Mouse (Mus musculus) liver, postnatal 0 days (tissue): ENCODE measurements around the gene Akr1b3. TPM values are rescaled to one million over a fixed set of nuclear protein-coding genes. Genes with fewer than 3 reads are reported as not detected.
"Not testable (repeated sequence)": the region's sequence is repeated elsewhere in the genome, so short reads cannot be mapped to it uniquely, and the experiment has no call there.

Experiments used
- ATAC-seq: fragments of 200-750 bp; cut with Nextera tagmentation; 2 replicates; pipeline ENCODE4 v1.8.0; 2017; ENCODE audit warnings: mild to moderate bottlenecking, moderate library complexity
- DNase-seq: peaks from one replicate; pipeline ENCODE4 v3.0.0-alpha.2; 2016
- H3K27ac ChIP-seq: fragments of 300-500 bp; sonication (generic); 2 replicates; pipeline ENCODE4 v1.5.1; 2014; ENCODE audit warnings: antibody characterized with exemption, moderate library complexity, mild to moderate bottlenecking, low read depth
- H3K27me3 ChIP-seq: fragments of 300-500 bp; sonication (generic); 2 replicates; pipeline ENCODE4 v1.6.1; 2014; ENCODE audit warnings: low read length, control low read depth, mixed read lengths; ENCODE audit not compliant: insufficient read depth
- H3K36me3 ChIP-seq: fragments of 300-500 bp; sonication (generic); replicated peaks from 2 replicates; pipeline ENCODE4 v1.6.1; 2014; ENCODE audit warnings: mild to moderate bottlenecking, control low read depth, low read length, moderate library complexity, mixed read lengths; ENCODE audit not compliant: insufficient read depth
- H3K4me1 ChIP-seq: fragments of 300-500 bp; sonication (generic); 2 replicates; pipeline ENCODE4 v1.6.1; 2014; ENCODE audit warnings: antibody characterized with exemption, mild to moderate bottlenecking, control low read depth; ENCODE audit not compliant: insufficient read depth
- H3K4me2 ChIP-seq: fragments of 300-500 bp; sonication (generic); 2 replicates; pipeline ENCODE4 v1.6.1; 2014; ENCODE audit warnings: low read depth, mild to moderate bottlenecking, low read length, moderate library complexity, mixed read lengths
- H3K4me3 ChIP-seq: fragments of 300-500 bp; sonication (generic); 2 replicates; pipeline ENCODE4 v1.5.1; 2014; ENCODE audit warnings: low read depth, low read length
- H3K9ac ChIP-seq: fragments of 300-500 bp; sonication (generic); replicated peaks from 2 replicates; pipeline ENCODE4 v1.6.1; 2014; ENCODE audit warnings: mild to moderate bottlenecking, moderate library complexity
- H3K9me3 ChIP-seq: fragments of 300-500 bp; sonication (generic); 2 replicates; pipeline ENCODE4 v1.6.1; 2016; ENCODE audit warnings: mild to moderate bottlenecking, control low read depth, low read length, mixed read lengths
- CTCF ChIP-seq: sonication (generic); IDR thresholded peaks from 2 replicates; pipeline ENCODE4 v1.5.1; 2016; ENCODE audit warnings: antibody characterized with exemption, low read depth
- EP300 ChIP-seq: IDR thresholded peaks from 2 replicates; pipeline ENCODE4 v1.6.1; 2016; ENCODE audit warnings: antibody characterized with exemption, low read depth, mild to moderate bottlenecking
- WGBS: fragments of 180-500 bp; shearing (Covaris S2); extraction: QIAGEN DNeasy Blood & Tissue Kit; methylation state at CpG from one replicate; pipeline ENCODE4 v1.1.7; 2014; ENCODE audit not compliant: insufficient replicate concordance; 5-methylcytosine and 5-hydroxymethylcytosine counted together
- polyA plus RNA-seq: library from polyadenylated mRNA; unstranded; fragments of >200 nt; fragmentation: Nextera tagmentation; extraction: Ambion mirVana; gene quantifications from 2 replicates; pipeline ENCODE4 v1.2.1, GENCODE M21; 2015

Gene Akr1b3
- polyA plus RNA-seq, 1 experiment from 2014 or later: 31.6 TPM

DNA sequence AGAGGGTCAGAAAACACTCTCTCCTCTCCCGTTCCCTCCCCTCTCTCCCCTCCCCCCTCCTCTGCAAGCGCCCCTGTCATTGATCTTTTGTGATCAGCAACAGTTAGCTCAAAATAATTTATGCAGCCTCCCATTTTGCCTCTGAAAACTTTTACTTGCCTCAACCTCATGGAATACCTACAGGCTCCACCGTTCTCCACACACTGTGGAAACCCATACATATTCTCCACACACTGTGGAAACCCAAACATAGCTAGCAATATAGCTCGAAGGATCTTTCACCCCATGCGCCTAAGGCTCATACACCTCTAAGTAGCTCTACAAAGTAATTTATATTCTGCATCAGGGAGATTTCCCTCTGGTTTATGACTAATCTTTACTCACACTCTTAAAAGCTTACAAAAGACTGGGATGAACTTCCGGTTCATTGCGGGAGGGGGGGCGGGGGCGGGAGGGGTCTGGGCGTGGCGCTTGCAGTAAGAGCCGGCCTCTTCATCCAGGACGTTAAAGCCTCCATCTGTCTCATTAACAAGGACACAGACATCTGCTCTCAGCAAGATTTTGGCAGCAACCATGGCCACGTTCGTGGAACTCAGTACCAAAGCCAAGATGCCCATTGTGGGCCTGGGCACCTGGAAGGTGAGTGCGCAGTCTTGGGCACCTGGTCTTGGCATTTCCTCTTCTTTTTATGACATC, 36.5 kb upstream of the Akr1b3 start, which contains the start of gene Akr1b8:
Akr1b8 (plus strand) TSS at position 462 of the 696 bp plus-strand sequence.
- H3K4me3 ChIP-seq: no peak within 1 kb of the TSS
- no peaks in the 10 kb centered on the region for H3K4me1 ChIP-seq
- TF ChIP-seq EP300 (no peak), CTCF (no peak)
- 0 out of 2 replicates have a peak, but pooled peaks have one; percentile 36 for ATAC-seq
- 22% methylated on average over 16 of the region's 16 CpGs for WGBS
- H3K9ac ChIP-seq: no peak within 1 kb of the TSS
- peak; percentile 37 for DNase-seq
- H3K27me3 ChIP-seq: no peaks in the 10 kb centered on the region
- no peaks in the 10 kb centered on the region for H3K36me3 ChIP-seq
- H3K9me3 ChIP-seq: no peaks in the 10 kb centered on the region
- H3K27ac ChIP-seq: peak within 1 kb of the TSS; percentile 31; the same call in 1 of the 2 replicates
- H3K4me2 ChIP-seq: peak within 1 kb of the TSS; percentile 61

DNA sequence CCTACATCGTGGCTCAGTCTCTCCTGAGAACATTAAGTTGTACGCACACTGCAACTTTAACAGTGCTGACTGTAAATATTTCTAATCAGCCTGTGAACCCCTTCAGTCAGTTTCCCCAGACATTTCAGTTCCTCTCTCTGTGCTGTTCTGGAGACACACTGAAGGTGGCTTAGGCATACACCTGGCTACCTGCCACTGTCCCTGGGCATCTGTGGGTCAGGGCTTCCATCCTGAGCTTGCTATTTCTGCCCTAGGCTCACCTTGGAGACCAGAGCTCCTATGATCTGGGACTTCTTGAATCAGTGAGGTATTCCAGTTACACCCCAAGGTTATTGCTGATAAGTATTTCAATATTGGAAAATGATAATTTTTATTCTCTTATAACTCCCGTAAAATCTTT, 35.1 kb upstream of the Akr1b3 start:
- DNase-seq (no peak), ATAC-seq (no peak)
- no peak overlapping the region for H3K4me2 ChIP-seq
- H3K4me3 ChIP-seq: no peak overlapping the region
- H3K4me1 ChIP-seq: no peaks in the 10 kb centered on the region
- no peak overlapping the region for H3K27ac ChIP-seq
- H3K36me3 ChIP-seq: no peaks in the 10 kb centered on the region
- TF ChIP-seq CTCF (no peak), EP300 (no peak)
- no peaks in the 10 kb centered on the region for H3K9me3 ChIP-seq
- H3K27me3 ChIP-seq: no peaks in the 10 kb centered on the region
- no peak overlapping the region for H3K9ac ChIP-seq
- 77% methylated on average over 3 of the region's 3 CpGs for WGBS

DNA sequence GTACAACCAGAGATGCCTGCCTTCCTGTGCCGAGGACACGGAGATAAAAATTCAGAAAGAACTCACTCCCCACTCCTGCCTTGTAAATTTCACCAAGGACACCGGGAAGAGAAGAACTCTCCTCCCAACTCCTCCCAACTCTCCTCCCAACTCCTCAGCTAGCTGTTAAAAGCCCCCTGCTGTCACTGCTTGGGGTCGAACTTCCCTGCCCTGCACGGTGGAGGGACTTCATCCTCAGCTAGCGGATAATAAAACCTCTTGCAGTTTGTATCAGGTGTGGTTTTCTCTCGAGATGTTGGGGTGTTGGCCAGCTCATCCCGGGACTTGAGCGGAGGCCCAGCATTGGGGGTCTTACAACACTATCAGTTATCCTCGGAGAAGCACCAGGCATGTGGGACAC, 34.2 kb upstream of the Akr1b3 start:
- not testable (repeated sequence) for H3K4me2 ChIP-seq, H3K4me3 ChIP-seq, H3K27ac ChIP-seq, H3K9me3 ChIP-seq, H3K9ac ChIP-seq, H3K27me3 ChIP-seq, H3K36me3 ChIP-seq, DNase-seq, H3K4me1 ChIP-seq, ATAC-seq
- 38% methylated on average over 10 of the region's 10 CpGs for WGBS

DNA sequence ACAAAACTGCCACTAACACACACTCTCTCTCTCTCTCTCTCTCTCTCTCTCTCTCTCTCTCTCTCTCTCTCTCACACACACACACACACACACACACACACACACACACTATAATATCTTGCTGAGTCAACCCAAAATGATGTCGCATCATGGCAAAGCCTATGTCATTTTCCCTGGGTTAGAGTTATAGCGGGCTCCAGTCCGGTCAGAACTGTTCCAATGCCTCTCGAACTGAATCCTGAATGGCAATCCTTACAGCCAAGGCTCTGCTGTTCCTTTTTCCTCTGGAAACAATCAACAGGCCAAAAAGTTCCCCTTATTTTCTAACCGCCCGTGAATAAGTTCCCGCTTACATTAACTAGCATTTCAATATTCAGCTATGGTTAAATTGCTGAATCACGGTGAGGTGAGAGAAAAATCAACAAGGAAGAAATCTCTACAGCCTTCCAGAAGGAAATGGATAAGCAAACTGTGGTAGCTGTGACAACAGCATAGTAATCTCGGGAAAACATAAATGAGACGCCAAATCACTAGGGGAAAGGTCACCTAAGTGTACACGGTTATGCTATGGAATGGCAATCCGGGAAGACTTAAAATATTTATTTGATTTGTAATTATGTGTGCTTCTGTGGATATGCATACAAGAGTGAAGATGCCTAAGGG, 32.9 kb upstream of the Akr1b3 start:
- no peak for DNase-seq
- H3K4me3 ChIP-seq: no peak overlapping the region
- no peak for ATAC-seq
- no peak overlapping the region for H3K4me2 ChIP-seq
- TF ChIP-seq CTCF: no peak
- no peak for TF ChIP-seq EP300
- no peak overlapping the region for H3K9ac ChIP-seq
- WGBS: 66% methylated on average over 12 of the region's 12 CpGs
- H3K36me3 ChIP-seq: no peaks in the 10 kb centered on the region
- H3K9me3 ChIP-seq: no peaks in the 10 kb centered on the region
- H3K27ac ChIP-seq: no peak overlapping the region
- 0 out of 2 replicates have a peak, but pooled peaks cover under 1% of the 10 kb centered on the region for H3K4me1 ChIP-seq
- no peaks in the 10 kb centered on the region for H3K27me3 ChIP-seq

DNA sequence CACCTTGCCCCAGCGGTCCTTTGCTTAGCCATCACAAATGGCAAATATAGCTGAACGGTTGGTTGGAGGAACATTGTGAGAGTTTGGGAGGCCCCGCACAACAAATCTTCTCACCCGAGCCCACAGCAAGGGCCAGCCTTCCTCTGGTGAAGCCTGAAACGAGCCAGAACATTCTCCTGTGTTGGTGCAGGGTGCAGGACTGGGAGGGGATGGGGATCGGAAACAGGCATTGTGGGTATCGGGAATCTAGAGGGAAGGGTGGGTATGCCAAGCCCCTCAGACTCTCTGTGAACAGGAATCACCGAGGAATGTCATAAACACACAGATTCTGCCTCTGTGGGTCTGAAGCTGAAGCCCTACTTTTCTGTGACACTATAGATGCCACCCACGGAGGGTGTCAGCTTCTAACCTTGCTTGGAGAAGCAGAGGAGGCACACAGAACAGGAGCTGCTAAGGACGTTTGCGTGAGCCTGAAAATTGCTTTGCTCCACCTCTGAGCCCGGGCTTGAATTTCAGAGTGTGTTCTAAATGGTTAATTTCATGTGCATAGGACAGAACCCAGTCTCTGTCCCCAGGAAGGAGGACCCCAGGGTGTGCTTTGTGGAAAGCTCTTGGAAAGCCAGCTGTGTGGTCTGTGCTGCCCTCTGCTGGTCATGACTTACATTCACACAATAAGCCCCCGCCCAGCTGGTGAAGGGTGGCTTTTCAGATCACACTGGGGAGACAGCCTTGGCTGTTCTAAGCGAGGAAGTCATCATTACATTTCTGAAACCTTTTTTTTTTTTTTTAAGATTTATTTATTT, 29.0 kb upstream of the Akr1b3 start:
- H3K4me3 ChIP-seq: no peak overlapping the region
- no peaks in the 10 kb centered on the region for H3K36me3 ChIP-seq
- no peak overlapping the region for H3K9ac ChIP-seq
- no peaks in the 10 kb centered on the region for H3K9me3 ChIP-seq
- no peak overlapping the region for H3K27ac ChIP-seq
- H3K4me1 ChIP-seq: 0 out of 2 replicates have a peak, but pooled peaks cover 3% of the 10 kb centered on the region
- DNase-seq (peak; percentile 76), ATAC-seq (0 out of 2 replicates have a peak, but pooled peaks have one; percentile 38)
- no peaks in the 10 kb centered on the region for H3K27me3 ChIP-seq
- H3K4me2 ChIP-seq: no peak overlapping the region
- WGBS: 50% methylated on average over 14 of the region's 14 CpGs
- TF ChIP-seq CTCF (peak; percentile 88), EP300 (no peak)

DNA sequence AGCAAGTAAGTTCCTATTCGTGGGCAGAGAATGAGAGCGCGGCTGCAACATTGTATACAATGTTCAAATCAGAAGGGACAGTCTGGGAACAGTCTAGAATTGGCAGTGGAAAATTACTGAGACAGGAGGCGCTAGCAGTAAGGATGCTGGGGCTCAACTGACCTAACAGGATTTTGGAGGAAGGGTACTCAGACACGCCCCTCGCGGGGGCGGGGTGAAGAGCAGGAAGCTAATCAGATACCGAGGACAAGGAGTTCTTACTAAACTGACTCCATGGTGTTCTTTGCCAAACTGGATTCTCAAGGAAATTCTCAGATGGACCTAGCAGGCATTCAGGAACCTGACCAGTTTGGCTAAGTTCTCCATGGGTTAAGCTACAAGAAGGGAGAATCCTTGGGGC, 27.7 kb upstream of the Akr1b3 start:
- no peak for DNase-seq
- H3K36me3 ChIP-seq: no peaks in the 10 kb centered on the region
- H3K4me3 ChIP-seq: no peak overlapping the region

More for the DNA sequence above, 27.7 kb upstream of the Akr1b3 start:
- H3K27ac ChIP-seq: no peak overlapping the region
- no peak overlapping the region for H3K4me2 ChIP-seq
- 34% methylated on average over 9 of the region's 9 CpGs for WGBS
- H3K27me3 ChIP-seq: no peaks in the 10 kb centered on the region
- TF ChIP-seq CTCF (no peak), EP300 (no peak)
- H3K9me3 ChIP-seq: no peaks in the 10 kb centered on the region
- no peak for ATAC-seq
- H3K9ac ChIP-seq: no peak overlapping the region
- H3K4me1 ChIP-seq: 0 out of 2 replicates have a peak, but pooled peaks cover 3% of the 10 kb centered on the region
